Mouse (Mus musculus): Measurements from ENCODE around the gene Yeats4.

DNA sequence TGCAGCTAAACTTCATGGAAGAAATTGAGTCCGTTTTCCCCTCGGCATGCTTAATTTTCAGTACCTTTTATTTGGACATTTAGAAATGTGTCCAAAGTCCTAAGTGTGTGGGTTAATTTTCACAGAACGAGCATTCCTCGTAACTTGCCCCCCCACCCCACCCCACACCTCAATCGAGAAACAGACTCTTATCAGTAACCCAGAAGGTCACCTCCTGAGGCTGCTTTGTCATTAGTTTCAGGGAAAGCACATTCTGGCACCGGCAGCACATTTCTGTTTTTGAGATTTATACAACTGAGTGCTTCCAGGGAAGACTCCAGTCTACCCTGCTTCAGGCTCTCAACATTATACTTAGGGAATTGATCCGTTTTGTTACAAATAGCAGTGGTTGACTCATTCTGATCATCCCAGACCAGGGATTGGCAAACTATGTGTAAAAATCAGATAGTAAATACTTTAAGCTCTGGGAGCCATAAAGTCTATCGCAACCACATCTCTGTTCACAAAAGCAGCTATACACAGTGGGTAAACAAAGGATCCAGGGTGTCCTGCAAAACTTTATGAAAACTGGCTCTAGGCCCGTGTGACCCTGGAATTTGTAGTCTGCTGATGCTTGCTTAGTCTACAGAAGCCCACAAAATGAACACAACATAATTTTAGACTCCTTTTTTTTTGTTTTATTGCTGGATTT, 38.8 kb downstream of the Yeats4 start:
- TF ChIP-seq TAL1 (IDR thresholded peaks at IDR 0.05; ENCODE audit: low read length) = no peak
- no peak for TF ChIP-seq GATA1 (IDR thresholded peaks at IDR 0.05; ENCODE audit: low read length)

Data from erythroblast, embryonic 14.5 days (primary cell).